Mouse (Mus musculus) adrenal gland, adult (tissue): ENCODE results near the gene Plcl1.

Experiments
- DNase-seq, 2 experiments: peaks; one replicate each; pipeline ENCODE4 v3.0.0; 2022 to 2023; ENCODE audit warnings: low spot score in 1 of 2; ENCODE audit not compliant: inconsistent age in 2 of 2

Gene Plcl1

DNA sequence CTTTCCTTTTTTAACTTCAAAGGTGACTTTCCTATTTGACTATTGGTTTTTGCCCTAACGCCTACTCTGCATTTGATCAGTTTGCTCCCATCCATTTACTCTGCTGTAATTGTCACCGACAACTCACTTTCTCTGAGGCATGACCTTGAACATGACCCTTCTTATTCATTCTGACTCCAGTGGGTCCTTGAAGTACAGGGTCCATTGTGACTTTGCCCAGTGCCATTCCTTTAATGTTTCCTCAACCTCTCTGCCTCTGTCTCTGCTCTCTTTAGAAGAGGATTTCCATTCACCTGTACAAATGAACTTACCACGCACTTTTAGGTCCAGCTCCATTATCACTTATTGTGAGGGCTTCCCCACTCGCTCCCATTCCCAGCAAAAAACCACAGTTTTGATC is 199.7 kb downstream of the Plcl1 start:
- no peak for DNase-seq

DNA sequence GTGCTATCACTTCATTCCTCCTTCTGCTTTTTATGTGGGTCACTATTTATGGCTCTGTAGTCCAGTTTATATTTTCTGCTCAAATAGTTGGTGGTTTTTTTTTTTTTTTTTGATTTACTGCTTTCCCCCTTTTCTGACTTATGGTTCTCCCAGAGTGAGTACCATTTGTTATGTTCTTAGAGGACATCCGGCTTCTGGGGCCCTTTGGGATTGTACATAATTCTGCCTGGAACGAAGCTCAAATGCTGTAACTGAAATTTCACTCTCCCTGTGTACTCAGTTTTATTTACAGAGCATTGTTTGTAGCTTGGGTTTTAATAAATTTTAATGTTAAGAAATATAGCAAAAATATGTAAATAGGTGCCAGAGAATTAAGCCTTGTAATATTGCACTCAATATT is 200.2 kb downstream of the Plcl1 start:
- DNase-seq: no peak

DNA sequence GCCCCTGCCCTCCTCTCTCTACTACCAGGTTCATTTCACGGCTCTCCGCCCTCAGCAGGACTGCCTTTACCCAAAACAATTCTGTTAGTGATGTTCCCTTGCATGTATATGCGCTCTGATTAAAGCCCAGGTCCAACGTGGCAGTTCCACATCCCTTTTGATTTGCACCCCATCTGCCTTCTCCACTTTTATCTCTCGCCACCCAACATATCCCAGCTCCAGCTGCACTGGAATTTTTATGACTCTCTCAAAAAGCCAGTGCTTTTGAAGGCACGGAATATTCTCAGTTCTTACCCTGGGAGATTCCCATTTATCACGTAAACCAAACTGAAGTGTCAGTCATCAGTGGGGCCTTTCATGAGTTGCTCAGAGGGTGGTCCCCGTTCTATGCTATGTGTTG is 200.7 kb downstream of the Plcl1 start:
- no peak for DNase-seq

DNA sequence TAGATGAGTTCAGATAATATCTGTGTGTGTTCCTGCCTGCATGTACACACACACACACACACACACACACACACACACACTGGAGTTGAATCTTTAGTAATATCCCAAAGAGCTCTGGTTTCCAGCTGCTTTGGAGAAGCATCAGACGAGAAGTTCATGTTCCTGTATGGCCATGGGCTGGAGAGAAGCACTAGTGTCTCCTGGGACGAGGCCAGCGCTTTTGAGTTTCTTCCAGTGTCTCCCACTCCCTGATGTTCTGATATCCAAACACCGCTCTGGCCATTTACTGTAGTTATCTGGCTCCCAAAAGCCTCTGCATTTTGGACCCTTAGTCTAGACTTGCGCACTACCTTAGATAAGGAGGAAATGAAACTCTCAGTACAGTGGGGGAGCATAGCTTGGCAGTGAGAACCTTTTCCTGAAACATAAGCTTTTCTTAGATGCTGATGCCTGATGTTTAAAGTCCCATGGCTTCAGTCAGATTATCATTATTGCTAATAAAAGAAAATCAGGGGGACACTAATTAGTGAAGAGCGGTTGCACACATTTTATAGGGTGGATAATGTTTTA is 207.1 kb downstream of the Plcl1 start:
- DNase-seq: no peak

DNA sequence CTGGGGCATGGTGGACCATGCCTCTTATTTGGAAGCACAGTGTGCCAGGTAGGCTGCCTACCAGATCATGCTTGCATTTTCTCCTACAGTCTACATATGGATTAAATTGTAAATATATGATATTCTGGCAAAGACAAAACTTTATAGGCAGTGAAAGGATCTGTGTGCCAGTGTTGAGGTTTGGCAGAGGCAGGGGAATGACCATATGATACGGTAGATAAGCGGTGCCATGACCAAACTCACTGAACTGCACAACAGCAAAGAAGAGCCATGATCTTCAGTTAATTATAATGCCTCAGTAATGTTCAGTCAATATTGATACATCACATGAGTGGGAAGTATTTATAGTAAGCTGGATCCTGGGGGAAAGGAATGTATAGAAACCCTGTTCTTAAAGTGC is 212.1 kb downstream of the Plcl1 start:
- DNase-seq: no peak

DNA sequence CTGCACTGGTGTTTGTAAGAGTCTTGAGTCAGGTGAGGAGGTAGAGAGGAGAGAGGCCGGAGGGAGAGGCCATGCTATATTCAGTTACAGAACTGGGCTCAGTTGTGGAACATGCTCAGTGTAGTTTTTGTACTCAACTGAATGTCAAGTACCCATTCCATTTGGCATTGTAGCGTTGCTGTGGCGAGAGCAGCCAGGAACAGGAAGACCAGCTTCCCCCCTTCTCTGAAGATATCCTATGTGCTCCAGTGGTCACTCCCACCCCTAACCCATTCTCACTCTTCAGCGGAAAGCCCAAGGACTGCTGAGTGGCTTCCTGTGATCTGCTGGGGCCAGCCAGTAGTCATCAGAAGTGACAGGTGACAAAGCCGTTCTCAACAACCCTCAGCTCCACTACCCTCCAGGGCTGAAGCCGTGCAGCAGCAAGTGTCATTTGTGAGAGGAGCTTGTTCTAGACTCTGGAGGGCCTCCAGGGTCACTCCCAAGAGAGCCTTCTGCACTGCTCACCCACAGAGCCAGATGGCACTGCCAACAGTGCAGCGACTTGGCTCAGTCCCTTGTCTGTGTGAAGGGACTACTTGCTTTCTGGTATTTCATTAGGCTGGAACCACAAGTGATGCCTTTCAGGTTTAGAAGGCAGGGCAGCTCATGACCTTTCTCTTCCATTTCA is 213.0 kb downstream of the Plcl1 start:
- peak; percentile 13 to 62 for DNase-seq

DNA sequence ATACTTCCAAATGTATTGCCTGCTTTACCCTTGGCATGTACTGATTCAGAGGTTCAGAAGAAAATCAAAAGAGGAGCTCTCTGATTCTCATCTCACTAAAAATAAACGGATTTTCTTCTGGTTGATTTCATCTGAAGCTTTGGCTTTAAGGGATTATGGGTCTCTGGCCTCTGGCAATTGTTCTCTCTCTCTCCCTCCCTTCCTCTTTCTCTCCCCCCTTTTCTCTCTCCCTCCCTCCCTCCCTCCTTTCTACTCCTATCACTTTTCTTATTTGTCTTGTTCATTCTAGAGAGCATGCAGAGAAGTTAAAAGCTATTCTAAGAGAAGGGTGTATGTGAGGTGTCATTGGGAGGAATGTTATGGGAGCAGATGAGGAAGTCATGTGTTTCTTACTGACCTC is 225.8 kb downstream of the Plcl1 start:
- DNase-seq: no peak

DNA sequence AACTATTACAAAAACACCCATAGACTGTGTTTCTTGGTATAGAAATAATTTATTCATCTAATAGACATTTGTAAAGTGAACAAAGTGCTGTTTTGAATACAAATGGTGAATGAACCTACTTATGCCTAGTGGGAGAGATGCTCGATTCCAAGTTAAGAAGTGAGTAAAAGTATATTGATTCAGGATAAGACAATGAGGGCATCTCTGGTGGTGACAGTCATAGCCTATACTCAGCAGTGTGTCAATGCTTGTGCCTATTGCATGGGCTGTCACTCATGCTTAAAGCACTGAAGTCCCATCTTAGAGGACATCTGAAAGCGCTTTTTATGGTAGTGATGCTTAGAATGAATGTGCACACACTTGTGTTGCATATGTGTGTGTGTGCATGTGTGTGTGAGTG is 226.3 kb downstream of the Plcl1 start:
- DNase-seq: no peak

DNA sequence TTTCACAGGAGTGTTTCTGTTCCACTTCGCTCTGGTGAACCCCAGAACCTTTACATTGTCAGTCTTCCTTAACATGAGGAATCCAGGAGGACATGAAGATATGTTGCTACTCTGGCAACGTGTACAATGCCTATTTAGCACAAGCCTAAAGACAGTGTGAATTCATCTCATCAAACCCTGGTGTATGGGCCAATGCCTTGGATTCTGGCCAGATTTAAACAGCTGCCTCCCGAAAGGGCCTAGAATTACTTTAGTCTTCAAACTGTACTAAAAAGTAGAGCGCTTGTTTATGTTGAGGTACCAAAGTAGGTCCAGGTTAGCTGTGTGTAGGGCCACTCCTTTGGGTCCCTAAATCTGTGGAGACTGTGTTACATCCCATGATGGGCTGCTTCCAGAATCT is 227.6 kb downstream of the Plcl1 start:
- DNase-seq: no peak

DNA sequence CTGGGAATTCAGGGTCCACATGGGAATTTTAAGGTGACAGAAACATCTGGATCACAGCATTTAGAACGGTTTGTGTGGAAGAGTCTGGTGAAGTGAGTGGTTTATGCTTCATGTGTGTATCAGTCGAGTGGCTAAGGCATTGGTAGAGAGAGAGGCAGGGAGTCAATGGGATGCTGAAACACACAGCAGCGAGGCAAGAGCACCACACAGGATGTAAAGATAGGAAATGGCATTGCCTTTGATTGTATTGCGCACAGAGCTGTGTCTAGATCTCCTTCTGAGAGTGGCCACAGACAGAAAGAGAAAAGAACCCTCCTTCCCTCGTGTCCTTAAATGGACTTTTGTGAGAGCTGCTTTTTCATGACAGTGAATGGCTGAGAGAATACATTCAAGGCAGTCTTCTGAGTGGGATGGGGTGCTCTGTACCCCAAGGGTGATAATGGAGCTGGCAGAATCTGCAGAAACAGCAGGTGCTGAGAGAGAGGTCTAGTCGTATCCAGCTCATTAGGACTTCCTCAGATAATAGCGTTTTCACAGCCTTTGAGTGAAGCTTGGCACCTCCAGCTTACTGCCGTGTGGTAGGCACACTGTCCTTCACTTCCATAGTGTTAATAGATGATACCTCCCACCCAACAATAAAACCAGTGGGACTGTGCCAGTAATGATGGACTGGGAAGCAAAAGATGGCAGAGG is 253.9 kb downstream of the Plcl1 start:
- DNase-seq: no peak

DNA sequence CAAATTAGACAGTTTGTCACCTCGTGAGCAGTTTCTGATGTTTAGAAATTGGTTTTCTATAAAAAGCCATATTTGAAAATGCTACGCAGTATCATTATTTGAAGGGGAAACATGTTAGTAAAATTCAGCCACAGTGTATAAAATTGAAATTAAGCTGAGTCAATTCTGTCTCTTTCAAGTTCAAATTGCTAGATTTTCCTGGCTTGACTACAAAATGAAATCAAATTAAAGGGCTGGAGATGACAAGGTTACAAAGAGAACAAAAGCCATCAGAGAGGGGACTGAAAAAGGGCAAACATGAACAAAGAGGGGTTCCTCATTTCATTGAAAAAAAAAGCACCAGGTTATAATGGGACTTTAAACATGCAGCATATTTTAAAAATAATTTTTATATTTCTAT is 255.7 kb downstream of the Plcl1 start:
- DNase-seq: no peak

DNA sequence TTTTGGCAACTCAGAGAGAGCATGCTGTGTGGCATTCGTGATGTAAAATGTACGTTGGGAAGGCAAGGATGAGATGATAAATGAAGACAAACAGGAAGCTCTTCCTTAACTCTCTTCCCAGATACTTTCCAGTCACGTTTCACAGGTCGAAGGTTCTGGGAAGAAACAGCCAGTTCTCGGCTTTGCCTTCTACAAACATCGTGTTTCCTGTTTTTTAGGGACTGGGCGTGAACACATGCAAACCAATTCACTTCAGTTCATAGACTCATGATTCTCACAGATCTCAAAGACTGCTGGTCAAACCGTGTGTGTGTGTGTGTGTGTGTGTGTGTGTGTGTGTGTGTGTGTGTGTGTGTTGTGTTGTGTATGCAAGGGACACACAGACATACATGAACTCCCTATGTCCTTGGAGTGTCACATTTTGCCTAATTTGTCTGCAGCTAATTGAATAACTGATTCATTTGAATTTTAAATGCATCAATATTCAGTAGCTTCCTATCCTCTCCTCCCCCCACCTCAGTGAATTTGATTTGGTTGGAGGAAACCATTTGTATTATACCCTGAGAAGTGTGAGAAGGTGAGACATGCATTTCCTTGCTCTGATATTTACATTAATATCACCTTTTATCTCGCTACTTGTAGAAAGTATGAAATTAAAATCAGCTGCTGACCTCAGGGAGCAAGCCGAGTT is 259.6 kb downstream of the Plcl1 start:
- DNase-seq: no peak

DNA sequence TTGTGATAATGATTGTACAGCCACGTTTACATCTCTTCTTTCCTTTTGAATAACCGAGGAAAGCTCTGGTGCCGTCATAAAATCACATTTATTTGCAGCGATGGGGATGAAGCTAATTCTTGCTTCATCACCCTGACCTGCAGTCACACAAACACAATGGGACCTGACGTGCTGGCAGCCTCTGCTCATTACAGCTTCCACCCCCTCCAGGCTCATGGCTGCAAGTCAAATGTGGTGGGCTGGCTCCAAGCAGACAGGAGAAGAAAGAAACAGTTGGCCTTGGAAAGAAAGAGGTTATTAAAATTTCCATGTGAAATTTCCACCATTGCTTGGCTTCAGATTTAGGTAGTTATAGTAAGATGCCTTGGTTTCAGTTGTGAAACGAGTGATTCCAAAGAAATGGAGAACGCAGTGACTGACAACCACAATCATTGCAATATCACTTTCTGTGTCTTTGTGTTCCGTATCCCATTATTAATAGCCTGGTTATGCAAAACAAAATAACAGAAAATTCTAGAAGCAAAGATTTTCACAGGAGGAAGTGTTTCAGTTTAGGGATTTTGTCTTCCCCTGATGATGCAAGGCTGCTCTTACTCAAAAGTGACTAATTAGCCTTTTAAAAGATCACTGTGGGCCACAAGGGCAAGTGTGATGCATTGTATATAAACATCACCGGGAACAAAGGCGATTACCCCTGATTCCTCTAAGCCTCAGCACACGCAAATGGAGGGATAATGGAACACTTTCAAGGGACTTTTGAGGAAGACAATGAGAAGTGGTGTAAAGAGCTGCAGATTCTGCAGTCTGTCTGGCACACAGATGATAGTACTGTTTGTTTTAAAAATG is 260.3 kb downstream of the Plcl1 start:
- DNase-seq: peak in 1 of 2 experiments; percentile 49

DNA sequence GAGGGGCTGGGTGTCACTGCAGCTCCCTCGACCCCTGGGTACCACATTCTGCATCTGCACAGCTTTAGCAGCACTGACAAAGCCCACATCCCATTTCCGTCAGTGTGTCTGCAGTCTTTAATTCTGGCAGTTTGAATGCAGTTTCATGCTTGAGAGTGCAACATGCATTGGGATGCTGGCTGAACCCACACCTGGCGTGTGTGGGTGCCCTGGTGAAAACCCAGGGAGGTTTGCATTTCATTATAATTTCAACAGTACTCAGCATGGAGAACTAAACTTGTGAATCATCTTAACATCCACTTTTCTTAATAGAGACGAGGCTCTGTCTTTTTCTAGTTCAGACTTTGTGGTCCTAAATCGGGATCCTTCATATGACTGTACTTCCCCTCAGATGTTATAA is 261.1 kb downstream of the Plcl1 start:
- no peak for DNase-seq

DNA sequence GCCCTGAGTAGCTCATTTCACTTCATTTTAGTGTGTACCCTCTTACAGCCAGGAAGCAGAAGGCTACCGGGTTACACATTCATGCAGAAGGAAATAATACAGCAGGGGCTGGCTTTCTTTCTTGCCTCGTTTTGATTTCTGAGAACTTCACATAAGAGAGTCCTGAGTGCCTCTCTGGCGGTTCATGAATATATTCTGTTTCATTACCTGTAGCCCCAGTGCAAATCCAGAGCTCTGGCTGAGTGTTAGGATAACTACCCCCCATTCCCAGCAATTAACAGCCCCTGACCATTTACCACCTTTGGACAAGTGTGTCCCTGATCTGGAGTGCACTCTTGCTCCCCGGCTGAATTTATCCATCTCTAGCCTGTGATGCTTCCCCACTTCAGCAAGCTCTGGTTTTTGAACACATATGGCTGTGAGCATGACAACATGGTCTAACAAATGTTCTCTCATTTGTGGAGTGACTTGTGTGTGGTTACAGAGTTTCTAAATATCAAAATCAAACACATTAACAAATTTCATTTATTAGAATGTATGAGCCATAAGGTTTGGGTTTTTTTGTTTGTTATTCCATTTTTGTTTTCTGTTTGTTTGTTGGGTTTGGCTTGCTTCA is 263.0 kb downstream of the Plcl1 start:
- DNase-seq: no peak

DNA sequence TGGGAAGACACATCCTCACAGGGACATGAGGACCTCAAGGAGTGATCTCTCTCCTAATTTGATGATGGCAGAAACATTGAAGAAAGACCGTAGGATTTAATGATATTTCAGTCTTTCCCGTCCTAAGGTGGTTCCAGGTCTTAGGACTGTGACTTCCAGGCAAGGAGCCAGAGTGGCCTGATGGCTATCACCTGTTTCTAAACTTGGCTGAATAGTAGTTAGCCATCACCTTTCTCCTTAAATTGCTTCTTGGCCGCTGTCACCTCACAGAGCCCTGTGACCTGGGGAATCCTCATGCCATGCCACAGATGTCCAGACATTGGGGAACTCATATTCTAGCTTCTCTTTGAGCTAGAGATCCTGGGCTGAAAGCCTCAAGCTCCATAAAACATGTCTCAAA is 277.0 kb downstream of the Plcl1 start:
- DNase-seq: no peak

DNA sequence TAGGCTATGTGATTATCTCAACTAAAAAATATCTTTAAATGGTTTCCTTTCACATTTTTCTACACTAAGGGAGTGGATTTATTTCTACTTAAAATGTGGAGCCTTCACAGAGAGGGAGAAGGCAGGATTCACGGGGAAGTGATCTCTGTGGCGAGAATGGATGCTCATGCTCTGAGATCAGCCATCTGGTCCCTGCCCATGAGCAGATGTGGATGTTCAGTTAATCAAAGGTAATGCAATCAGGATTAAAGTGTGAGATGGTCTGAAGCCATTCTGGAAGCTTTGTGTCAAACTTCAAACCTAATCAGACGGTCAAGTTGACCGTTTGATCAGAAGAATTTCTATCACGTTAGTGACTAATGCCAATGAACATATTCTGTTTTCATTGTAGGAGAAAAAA is 280.5 kb downstream of the Plcl1 start:
- DNase-seq: no peak

DNA sequence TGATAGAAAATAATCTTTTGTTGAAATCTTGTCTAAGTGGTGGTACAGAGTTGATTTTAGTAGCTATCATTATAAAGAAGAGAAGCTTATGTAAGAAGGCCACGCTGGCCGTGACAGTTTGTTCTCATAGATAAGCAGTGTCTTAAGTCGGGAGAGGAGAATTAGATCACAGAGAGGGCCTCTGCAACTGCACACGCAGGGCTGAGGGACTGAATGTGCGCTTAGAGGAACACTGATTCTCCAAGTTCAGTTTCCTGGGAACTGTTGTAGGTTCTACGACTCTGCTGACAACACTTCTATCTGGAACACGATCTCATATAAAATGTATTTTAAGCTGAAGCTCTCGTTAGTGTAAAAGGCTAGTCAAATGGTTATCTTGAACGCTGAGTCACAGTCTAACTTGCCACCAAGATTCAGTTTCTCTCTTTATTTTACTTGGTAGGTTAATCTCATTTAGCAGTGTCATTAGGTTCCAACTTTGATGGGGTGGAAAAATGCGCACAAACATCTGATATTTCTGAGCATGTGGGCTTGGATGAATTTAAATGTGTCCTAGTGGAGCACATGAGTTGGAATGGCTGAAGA is 288.0 kb downstream of the Plcl1 start:
- peak; percentile 54 to 59 for DNase-seq

DNA sequence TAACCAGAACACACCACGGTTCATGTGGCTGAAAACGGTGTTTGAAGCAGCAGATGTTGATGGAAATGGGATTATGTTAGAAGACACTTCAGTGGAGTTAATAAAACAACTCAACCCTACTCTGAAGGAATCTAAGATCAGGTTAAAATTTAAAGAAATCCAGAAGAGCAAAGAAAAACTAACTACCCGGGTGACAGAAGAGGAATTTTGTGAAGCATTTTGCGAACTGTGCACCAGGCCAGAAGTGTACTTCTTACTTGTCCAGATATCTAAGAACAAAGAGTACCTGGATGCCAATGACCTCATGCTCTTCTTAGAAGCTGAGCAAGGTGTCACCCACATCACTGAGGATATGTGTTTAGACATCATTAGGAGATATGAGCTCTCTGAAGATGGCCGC is 290.5 kb downstream of the Plcl1 start:
- no peak for DNase-seq

DNA sequence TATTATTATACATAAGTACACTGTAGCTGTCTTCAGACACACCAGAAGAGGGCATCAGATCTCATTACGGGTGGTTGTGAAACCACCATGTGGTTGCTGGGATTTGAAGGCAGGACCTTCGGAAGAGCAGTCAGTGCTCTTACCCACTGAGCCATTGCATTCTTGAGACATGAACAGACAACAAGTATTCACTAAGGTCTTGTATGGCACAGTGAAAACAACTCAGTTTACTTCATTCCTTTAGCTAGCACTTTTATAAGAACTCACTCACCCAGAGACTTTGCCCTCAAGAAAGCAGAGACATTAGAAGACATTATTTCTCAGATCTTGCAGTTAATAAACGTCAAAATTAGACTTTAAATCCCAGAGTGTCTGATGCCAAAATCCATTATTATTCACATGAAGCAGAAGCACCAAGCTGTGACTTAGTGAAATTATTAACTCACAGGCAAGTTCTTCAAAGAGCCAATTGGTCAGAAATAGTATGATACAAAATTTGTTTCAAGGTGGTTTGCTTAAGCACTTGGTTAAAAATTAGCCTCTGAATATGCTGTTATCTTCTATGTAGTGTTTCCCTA is 293.8 kb downstream of the Plcl1 start:
- DNase-seq: no peak
